Mouse (Mus musculus) cerebellum, adult 2 months (tissue): ENCODE measurements around the gene Borcs6.

ENCODE experiments used
- CTCF ChIP-seq: fragments of 200-500 bp; IDR thresholded peaks from 2 replicates; pipeline ENCODE4 v1.5.1; 2011; ENCODE audit warnings: low read depth, mild to moderate bottlenecking, control low read depth, low read length, moderate library complexity, borderline replicate concordance; ENCODE audit not compliant: insufficient read depth
- POLR2A ChIP-seq: fragments of 200-500 bp; IDR thresholded peaks from 2 replicates; pipeline ENCODE4 v1.6.1; 2011; ENCODE audit warnings: low read length, control low read depth, borderline replicate concordance; ENCODE audit not compliant: insufficient read depth

DNA sequence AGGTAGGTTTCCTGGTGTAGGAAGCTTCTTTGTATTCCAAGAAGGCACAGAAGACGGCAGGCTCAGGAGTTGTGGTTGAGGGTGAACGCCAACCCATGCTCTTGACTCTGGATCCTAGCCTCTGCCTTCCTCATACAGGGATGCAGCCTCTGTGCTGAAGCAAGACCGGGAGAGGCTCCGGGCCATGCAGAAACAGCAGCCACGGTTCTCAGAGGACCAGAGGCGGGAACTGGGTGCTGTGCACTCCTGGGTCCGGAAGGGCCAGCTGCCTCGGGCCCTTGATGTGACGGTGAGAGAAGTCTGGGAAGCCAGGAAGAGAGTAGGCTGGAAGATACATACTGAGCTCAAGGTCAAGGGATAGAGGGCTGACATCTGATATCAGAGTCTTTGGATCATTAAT lies 48.7 kb downstream of the Borcs6 start:
- TF ChIP-seq CTCF, result no peak
- no peak for TF ChIP-seq POLR2A
